Mouse (Mus musculus) MEL (cell line): ENCODE results near the gene Nucks1.

Experiments
- CTCF ChIP-seq, 3 experiments: IDR thresholded peaks in 2 of 3; conservative IDR thresholded peaks in 1 of 3; 2 replicates each; pipeline ENCODE4 v1.5.1; 2011 to 2012; ENCODE audit warnings: low read length in 3 of 3, low read depth in 2 of 3, mild to moderate bottlenecking in 2 of 3, improper control_type of control experiment in 1 of 3, inconsistent platforms in 1 of 3, mixed read lengths in 1 of 3, moderate library complexity in 1 of 3; ENCODE audit not compliant: control insufficient read depth in 1 of 3, insufficient read depth in 1 of 3, poor library complexity in 1 of 3, severe bottlenecking in 1 of 3
- ELF1 ChIP-seq: IDR thresholded peaks from 2 replicates; pipeline ENCODE4 v1.6.1; 2014; ENCODE audit warnings: low read depth, mild to moderate bottlenecking, inconsistent platforms, low read length, improper control_type of control experiment, moderate library complexity
- MAZ ChIP-seq: IDR thresholded peaks from 2 replicates; pipeline ENCODE4 v1.6.1; 2012; ENCODE audit warnings: low read depth, mild to moderate bottlenecking, inconsistent platforms, low read length, improper control_type of control experiment
- TBP ChIP-seq: IDR thresholded peaks from 2 replicates; pipeline ENCODE4 v1.8.0; 2011; ENCODE audit warnings: low read depth, low read length, improper control_type of control experiment
- ZMIZ1 ChIP-seq: IDR thresholded peaks from 2 replicates; pipeline ENCODE4 v1.6.1; 2012; ENCODE audit warnings: low read depth, mild to moderate bottlenecking, inconsistent platforms, low read length, improper control_type of control experiment, moderate library complexity

DNA sequence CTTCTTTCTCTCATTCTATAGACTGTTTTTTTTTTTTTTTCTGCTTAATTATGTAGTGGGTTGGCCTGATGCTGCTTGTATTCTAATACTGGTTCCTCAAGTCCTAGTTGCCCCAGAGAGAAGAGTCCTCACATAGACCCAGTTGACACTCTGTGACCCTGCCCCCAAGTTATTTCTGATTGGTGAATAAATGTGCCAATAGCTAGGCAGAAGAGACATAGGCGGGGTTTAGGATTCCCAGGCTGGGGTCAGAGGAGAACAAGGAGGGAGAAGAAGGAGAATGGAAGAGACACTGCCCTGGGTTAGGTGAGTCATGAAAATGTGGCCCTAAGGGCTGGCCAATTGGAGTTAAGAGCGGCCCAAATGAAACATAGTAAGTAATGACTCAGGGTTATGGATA lies 30.5 kb upstream of the Nucks1 start:
- TF ChIP-seq CTCF (IDR thresholded peaks at IDR 0.05 in 2 of 3, conservative IDR thresholded peaks at IDR 0.05 in 1 of 3; ENCODE audit: control insufficient read depth in 1 of 3, insufficient read depth in 1 of 3, low read depth in 2 of 3, low read length in 3 of 3, poor library complexity in 1 of 3, severe bottlenecking in 1 of 3) = no peak
- no peak for TF ChIP-seq ZMIZ1
- TF ChIP-seq ELF1 = no peak
- TF ChIP-seq TBP = no peak
- no peak for TF ChIP-seq MAZ
